Mouse (Mus musculus): ENCODE data around the gene Masp2. TPM values are rescaled to one million over a fixed set of nuclear protein-coding genes. Genes with fewer than 3 reads are reported as not detected.

The Masp2 gene
- total RNA-seq (2021), result under 1 TPM in 1 of 2 experiments, not detected in 1; 0.56 TPM

GRCm38 (mm10) chr4:148602357-148603120, at the start of gene Masp2:
TSS of gene Masp2 (plus strand) at chr4:148602554.
- intact Hi-C loops (cut with DNase I), result no loop called here
- no peak for DNase-seq

GRCm38 (mm10) chr4:148557766-148558165, 44.6 kb upstream of the Masp2 start:
- intact Hi-C loops (cut with DNase I), result loop anchor here (5.0 kb wide), 1 partner anchor 50 kb away; no protein-coding TSS in a partner anchor
- no peak for DNase-seq

- DNase-seq, result peak; percentile 90 to 92
- intact Hi-C loops (cut with DNase I), result loop anchor here (5.0 kb wide), 1 partner anchor 49 kb away; no protein-coding TSS in a partner anchor
These were observed 43.9 kb upstream of the Masp2 start, which contains the start of gene Exosc10 for GRCm38 (mm10) chr4:148558297-148559000. TSS of gene Exosc10 (plus strand) at chr4:148558429.

- no peak for DNase-seq
- intact Hi-C loops (cut with DNase I), result no loop called here
These were observed 39.7 kb upstream of the Masp2 start for GRCm38 (mm10) chr4:148562676-148563075.

- no peak for DNase-seq
- intact Hi-C loops (cut with DNase I), result no loop called here
These were observed 38.8 kb upstream of the Masp2 start for GRCm38 (mm10) chr4:148563595-148563994.

- no peak for DNase-seq
- intact Hi-C loops (cut with DNase I), result no loop called here
These were observed 32.2 kb upstream of the Masp2 start for GRCm38 (mm10) chr4:148570138-148570537.

GRCm38 (mm10) chr4:148570693-148571295, 31.6 kb upstream of the Masp2 start:
- no peak for DNase-seq
- intact Hi-C loops (cut with DNase I), result no loop called here

- intact Hi-C loops (cut with DNase I), result no loop called here
- DNase-seq, result no peak
These were observed 29.1 kb upstream of the Masp2 start for GRCm38 (mm10) chr4:148573222-148573621.

- intact Hi-C loops (cut with DNase I), result no loop called here
These were observed 21.6 kb upstream of the Masp2 start for GRCm38 (mm10) chr4:148580765-148581164.

GRCm38 (mm10) chr4:148581422-148581821, 20.9 kb upstream of the Masp2 start:
- intact Hi-C loops (cut with DNase I), result no loop called here
- DNase-seq, result no peak

More at GRCm38 (mm10) chr4:148580765-148581164, 21.6 kb upstream of the Masp2 start:
- DNase-seq, result no peak

GRCm38 (mm10) chr4:148583257-148583656, 19.1 kb upstream of the Masp2 start:
- DNase-seq, result no peak
- intact Hi-C loops (cut with DNase I), result no loop called here

- DNase-seq, result no peak
- intact Hi-C loops (cut with DNase I), result no loop called here
These were observed 15.7 kb upstream of the Masp2 start for GRCm38 (mm10) chr4:148586648-148587047.

- no peak for DNase-seq
- intact Hi-C loops (cut with DNase I), result no loop called here
These were observed 13.6 kb upstream of the Masp2 start for GRCm38 (mm10) chr4:148588793-148589192.

- intact Hi-C loops (cut with DNase I), result no loop called here
- DNase-seq, result no peak
These were observed 12.8 kb upstream of the Masp2 start for GRCm38 (mm10) chr4:148589565-148589964.

- no peak for DNase-seq
- intact Hi-C loops (cut with DNase I), result no loop called here
These were observed 11.8 kb upstream of the Masp2 start for GRCm38 (mm10) chr4:148590421-148591170.

GRCm38 (mm10) chr4:148591171-148591630, 11.2 kb upstream of the Masp2 start, which contains the start of gene Srm:
TSS of gene Srm (plus strand) at chr4:148591503.
- intact Hi-C loops (cut with DNase I), result no loop called here
- peak; percentile 96 to 97 for DNase-seq

GRCm38 (mm10) chr4:148591637-148592380, 10.5 kb upstream of the Masp2 start:
- DNase-seq, result no peak
- intact Hi-C loops (cut with DNase I), result no loop called here

- intact Hi-C loops (cut with DNase I), result no loop called here
- no peak for DNase-seq
These were observed 8.4 kb upstream of the Masp2 start for GRCm38 (mm10) chr4:148593996-148594395.

GRCm38 (mm10) chr4:148595916-148596315, 6.4 kb upstream of the Masp2 start:
- intact Hi-C loops (cut with DNase I), result no loop called here

GRCm38 (mm10) chr4:148596731-148597130, 5.6 kb upstream of the Masp2 start:
- no peak for DNase-seq
- intact Hi-C loops (cut with DNase I), result no loop called here

More at GRCm38 (mm10) chr4:148595916-148596315, 6.4 kb upstream of the Masp2 start:
- DNase-seq, result no peak

Data from heart, postnatal 36 days (tissue).